Mouse (Mus musculus) mammary gland, adult 2 months (tissue): ENCODE measurements around the gene Aimp1. TPM values are rescaled to one million over a fixed set of nuclear protein-coding genes. Genes with fewer than 3 reads are reported as not detected.

ENCODE experiments used
- polyA plus RNA-seq: library from polyadenylated mRNA; depleted of rRNA; stranded (reverse); fragments of >200 nt; gene quantifications from 2 replicates; pipeline ENCODE4 v1.2.3, GENCODE M21; 2012; ENCODE audit warnings: low replicate concordance; rRNA removed

Gene Aimp1
- 5.7 and 11.0 TPM in 2 replicates for polyA plus RNA-seq

DNA sequence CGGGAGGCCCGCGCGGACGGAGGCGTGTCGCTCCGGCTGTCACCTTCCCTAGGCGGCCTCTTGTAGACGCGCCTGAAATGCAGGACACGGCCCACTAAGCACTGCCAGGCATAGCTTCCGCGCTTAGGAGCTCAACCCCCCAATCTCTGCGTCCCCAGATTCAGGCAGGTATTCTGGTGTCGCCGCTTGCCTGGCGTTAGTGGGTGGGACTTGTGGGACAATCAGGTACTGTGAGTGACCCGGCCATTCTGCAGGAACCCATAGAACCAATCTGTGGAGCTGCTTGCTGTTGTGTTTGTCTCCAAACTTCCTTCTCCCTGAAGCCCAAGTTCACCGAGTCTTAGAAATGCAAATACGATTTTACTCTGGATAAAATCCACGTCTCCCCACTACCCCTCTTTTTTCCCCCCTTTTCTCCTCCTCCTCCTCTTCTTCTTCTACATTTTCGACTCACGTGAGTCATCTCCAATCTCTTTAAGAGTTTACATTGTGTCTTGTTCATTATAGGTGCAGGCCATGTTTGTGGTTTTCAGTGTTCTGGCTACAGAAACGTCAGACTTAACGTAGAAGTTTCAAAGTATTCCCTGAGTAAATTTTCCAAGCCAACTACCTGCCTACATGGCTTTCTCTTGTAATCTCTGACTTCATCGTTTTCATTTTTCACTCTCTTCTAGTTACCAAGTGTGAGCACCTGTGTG, at the start of gene Aimp1:
Aimp1 (minus strand) TSS at position 140 of the 698 bp plus-strand sequence.

DNA sequence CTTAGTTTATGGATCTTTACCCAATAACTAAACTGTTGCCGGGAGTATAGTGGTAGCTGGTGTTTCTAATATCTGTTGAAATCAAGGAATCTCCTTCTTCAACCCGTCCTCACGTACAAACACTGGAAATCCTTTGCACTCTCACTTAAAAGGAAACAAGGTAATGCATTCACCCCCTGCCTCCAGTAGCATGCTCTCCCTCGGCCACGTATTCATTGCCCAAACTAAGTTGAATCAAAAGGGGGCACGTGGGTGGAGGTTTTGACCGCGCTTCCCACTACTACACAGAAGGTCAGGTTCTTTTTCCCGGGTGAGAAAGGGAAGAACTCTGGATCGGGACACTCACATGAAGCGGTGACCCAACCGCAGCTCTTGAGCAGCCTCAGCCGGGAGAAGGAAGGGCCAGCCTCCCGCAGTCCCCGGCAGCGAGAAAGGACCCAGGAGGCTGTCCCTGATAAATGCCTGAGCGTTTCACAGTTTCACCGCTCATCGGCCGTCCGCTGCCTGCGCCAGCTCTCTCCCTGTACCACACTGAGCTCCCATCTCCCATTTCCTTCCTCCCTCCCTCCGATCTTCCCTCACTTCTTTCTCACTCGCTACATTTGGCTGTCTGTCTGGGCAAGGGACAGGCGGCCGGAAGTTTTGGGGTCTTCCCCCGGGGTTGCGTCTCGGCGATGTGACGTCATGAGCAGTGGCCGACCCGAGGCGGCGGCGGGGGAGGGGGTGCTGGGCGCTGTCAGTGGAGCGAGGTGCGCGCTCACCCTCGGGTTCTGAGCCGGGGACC, 531 bp downstream of the Aimp1 start, which contains the start of gene Tbck:
Tbck (plus strand) TSS at position 698 of the 784 bp plus-strand sequence.

DNA sequence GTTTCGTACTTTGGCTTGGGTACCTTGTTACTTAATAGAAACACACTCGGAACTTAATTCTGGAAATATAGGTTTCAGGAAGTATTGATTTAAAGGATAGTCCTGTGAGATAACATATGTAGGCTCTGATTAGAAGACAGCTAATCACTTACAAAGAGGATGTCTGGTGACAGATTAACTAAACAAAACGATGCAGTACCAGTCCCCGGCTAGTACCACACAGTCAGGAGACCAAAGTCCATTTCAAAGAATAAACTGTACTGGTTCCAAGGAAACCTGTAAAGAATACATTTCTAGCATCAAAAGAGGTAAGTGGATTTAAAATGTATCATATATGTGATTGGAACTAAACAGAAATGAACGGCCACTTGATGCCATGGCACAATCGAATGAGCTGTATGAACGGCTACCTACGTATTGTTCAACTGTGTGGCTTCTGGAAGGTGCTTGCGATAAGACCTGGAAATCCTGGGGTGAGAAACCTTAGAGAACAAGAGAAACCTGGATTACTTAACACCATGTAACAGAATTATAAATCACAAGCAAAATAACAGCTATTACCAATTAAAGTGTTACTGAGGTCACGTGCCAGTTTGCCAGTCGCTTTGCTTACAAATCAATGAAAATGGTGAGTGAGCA, 54.5 kb downstream of the Aimp1 start, which contains the start of gene Gimd1:
Gimd1 (plus strand) TSS at position 220 of the 639 bp plus-strand sequence.

Other genes starting within 250 kb of the Aimp1 start
- gene Gimd1, start 54.5 kb downstream of the Aimp1 start, polyA plus RNA-seq: not detected in 2 replicates
- 4.1 and 5.3 TPM in 2 replicates for gene Tbck, start 226 bp downstream of the Aimp1 start, polyA plus RNA-seq